Mouse (Mus musculus) yolk sac, embryonic 10.5 days (tissue): Measurements from ENCODE around the gene Rpf2.
A peak's percentile ranks its signal among the peaks of the same experiment; 100 is the strongest.

Experiments used
- DNase-seq: peaks from one replicate; pipeline ENCODE4 v3.0.0-alpha.2; 2017; ENCODE audit warnings: low spot score

Rpf2 gene

GRCm38 (mm10) chr10:40246374-40247165, at the start of gene Rpf2:
TSS of gene Rpf2 (minus strand) at chr10:40247036.
- DNase-seq: peak; percentile 88

GRCm38 (mm10) chr10:40292640-40293039, 45.8 kb upstream of the Rpf2 start:
- no peak for DNase-seq

GRCm38 (mm10) chr10:40286767-40287166, 39.9 kb upstream of the Rpf2 start:
- DNase-seq: no peak

GRCm38 (mm10) chr10:40285571-40285970, 38.7 kb upstream of the Rpf2 start:
- no peak for DNase-seq

DNA sequence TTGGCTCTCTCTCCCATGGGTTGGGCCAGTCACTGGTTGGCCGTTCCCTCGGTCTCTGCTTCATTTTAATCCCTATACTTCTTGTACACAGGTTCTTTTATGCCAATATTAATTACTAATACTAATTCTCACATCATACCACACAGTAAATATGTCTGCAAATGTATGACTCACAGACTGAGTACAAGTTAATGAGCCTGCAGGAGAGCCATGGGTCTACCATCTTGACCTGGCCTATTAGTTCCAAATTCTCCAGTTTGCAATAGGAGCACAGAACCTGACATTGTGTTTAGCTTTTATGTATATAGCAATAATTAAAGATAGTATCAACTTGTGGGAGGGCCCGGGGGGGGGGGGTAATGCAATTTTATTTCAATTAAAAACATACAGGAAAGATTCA, 38.2 kb upstream of the Rpf2 start:
- DNase-seq: no peak

DNA sequence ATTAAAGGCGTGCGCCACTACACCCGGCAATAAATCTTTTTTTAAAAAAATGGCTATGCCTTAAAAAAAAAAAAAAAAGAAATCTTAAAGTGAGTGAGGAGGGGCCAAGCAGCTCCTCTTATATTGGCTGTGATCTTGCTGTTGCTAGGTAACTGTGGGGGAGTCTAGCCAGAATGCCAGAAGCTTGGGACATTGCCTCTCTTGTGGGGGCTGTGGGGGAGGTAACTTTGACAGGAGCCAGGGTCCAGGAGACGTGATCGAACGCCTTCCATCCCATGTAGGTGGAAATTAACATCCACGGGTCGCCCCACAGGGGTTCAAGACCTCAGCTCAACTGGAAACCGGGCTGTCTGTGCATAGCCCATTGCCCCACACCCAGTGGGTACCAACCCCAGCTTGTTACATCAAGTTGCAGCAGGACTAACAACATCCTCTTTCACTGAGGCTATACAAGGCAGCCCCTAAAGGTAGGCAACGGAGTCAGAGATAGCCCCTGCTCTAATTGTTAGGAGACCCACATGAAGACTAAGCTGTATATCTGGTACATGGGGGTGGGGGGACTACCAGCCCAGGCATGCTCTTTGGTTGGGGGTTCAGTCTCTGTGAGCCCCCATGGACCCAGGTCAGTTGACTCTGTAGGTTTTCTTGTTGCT, 37.5 kb upstream of the Rpf2 start:
- DNase-seq: no peak

GRCm38 (mm10) chr10:40283636-40284035, 36.8 kb upstream of the Rpf2 start:
- no peak for DNase-seq

DNA sequence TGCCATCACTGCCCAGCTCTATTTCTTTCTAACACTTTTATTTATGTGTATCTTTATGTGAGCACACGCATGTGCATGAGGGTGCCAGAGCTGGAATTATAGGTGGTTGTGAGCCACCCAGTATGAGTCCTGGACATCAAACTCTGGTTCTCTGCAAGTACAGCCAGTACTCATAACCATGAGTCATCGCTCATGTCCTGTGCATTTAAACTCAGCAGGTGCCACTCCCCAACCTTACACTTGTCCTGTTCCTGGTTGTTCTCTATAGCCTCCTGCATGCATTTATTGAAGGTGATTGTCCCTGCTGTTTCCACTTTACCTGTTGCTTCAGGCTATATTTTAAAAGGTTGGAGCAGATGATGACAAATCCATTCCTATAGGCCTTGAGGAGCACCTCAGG, 34.7 kb upstream of the Rpf2 start:
- DNase-seq: no peak

DNA sequence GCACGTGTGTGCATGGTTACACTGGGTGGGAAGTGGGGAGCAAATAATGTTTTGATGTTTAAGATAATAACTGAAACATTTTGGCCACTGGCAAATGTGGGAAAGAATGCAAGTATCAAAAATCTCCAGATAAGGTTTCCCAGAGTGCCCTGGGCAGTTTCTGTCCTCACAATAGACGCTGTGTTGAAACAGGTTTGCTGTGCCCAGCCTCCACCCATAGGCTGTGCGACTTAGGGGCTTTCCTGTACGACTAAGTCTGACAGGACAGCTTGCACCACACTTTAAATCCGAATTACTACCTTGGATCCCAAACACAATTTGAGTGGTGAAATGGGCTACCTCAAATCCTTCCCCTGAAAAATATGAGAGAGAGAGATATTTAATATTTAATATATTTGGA, 31.5 kb upstream of the Rpf2 start:
- no peak for DNase-seq

DNA sequence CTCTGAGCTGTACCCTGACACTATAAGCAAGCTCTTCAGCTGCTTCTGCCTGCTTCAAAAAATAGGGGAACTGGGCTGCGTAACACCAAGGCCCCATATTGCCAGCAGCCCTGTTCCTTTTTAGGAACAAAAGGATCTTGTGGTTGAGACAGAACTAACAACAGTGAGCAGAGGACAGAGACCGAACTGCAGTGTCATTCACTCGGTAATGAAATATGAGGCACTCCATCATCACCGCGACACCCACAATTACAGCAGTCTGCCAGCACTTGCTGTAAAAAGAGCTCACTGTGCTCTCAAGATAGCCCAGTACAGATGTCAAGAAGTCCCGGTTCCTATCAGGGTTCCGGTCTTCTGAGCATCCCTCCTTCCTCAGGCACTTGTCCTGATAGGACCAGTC, 29.2 kb upstream of the Rpf2 start:
- no peak for DNase-seq

DNA sequence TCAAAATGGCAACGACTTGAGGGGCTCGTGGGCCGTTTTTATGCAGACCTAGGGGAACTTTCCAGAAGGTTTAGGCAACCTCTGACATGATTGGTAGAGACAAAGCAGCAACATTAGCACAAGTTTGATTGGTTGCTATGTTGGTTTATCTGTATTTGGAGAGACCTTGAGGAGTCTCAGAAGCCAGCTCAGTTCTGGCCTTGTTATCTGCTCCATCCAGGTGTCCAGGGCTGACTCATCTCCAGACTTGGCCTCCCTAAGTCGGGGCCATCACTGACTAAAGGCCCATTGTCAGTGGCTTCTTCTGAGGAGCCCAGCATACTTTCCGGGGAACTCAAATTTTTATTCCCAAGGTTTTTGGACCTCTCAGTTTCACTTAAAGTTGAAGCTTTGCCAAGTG, 27.1 kb upstream of the Rpf2 start:
- no peak for DNase-seq

- DNase-seq: no peak
These were observed 24.4 kb upstream of the Rpf2 start for GRCm38 (mm10) chr10:40271216-40271615.

DNA sequence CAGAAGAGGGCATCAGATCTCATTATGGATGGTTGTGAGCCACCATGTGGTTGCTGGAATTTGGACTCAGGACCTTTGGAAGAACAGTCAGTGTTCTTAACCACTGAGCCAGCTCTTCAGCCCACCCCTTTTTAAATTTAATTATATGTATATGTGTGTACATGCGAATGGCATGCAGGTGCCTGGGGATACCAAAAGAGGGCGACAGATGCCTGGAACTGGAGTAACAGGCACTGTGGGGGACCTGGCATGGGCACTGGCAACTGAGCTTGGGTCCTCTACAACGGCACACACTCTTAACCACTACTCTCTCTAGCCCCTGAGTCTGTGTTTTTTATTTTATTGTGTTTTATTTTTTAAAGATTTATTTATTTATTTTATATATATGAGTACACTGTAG, 18.1 kb upstream of the Rpf2 start:
- no peak for DNase-seq

GRCm38 (mm10) chr10:40263691-40264090, 16.9 kb upstream of the Rpf2 start:
- no peak for DNase-seq

DNA sequence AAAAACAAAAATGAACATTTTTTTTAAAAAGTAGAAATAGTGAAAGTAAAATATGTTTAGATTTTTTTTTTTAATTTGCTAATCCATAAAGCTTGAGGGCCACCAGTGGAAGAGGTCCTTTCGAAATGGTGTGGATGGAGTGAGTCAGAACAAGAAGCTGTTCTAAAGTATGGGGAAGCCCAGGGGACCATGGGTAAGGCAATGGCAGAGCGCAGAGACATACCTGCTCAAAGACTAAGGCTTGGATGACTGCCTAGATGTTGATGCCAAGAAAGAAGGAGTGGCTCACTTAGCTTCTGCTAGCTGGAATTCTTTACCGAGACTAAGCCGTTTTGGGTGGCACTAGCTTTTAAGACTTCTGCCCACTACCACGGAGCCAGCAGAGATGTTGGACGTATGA, 15.4 kb upstream of the Rpf2 start:
- DNase-seq: no peak

DNA sequence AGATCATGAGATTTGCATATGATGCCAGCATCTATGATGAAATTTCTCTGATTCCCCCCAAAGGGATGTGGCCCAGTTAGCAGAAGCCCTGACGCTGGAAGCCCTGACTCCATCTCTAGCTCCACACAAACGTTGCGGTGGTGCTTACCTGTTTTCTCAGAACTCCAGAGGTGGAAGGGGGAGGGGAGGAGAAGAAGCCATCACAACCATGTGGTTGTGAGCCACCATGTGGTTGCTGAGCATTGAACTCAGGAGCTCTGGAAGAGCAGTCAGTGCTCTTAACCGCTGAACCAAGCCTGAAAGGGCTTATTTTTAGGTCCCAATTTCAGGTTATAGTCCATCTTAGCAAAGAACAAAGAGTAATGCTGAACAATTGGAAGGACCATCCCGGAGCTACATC, 13.5 kb upstream of the Rpf2 start:
- no peak for DNase-seq

DNA sequence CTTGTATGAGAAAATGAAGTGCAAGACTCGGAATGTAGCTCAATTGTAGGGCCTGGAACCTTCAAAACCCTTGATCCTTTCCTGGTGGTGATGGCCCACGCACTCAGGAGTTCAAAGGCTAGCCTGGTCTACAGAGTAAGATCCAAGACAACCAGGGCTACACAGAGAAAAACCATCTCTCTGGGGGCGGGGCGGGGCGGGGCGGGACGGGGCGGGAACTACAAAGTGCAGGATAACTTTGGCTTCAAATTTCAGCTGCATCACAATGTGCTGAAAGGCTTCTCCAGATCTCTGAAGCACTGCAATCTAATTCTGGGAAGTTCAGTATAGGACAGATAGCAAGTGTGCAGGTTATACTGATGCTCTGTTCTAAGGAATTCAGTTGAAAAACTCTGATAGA, 12.7 kb upstream of the Rpf2 start:
- DNase-seq: no peak

GRCm38 (mm10) chr10:40258976-40259375, 12.1 kb upstream of the Rpf2 start:
- no peak for DNase-seq

DNA sequence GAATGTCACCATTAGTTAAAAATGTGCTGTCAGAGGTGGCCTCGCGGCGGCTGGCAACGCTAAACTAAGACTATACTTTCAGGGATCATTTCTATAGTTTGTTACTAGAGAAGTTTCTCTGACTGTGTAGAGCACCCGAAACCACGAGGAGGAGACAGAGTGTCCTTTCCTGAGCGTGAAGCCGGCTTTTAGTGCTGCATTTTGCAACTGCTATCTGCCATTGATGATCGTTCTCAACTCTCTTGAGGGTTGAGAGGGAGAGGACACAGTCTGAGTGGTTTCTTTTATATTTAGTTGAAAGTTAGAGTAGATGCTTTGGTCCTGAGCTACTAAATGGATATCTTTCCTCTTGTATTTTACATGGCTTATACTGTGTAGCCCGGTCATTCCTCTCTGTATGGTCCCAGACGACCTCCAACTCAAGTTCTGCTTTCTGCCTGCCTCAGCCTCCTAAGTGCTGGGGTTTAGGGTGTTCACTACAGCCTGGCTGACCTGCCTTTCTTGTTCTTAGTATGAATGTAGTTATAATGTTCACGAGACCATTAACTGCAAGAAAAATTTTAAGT, 11.6 kb upstream of the Rpf2 start:
- DNase-seq: peak; percentile 95

DNA sequence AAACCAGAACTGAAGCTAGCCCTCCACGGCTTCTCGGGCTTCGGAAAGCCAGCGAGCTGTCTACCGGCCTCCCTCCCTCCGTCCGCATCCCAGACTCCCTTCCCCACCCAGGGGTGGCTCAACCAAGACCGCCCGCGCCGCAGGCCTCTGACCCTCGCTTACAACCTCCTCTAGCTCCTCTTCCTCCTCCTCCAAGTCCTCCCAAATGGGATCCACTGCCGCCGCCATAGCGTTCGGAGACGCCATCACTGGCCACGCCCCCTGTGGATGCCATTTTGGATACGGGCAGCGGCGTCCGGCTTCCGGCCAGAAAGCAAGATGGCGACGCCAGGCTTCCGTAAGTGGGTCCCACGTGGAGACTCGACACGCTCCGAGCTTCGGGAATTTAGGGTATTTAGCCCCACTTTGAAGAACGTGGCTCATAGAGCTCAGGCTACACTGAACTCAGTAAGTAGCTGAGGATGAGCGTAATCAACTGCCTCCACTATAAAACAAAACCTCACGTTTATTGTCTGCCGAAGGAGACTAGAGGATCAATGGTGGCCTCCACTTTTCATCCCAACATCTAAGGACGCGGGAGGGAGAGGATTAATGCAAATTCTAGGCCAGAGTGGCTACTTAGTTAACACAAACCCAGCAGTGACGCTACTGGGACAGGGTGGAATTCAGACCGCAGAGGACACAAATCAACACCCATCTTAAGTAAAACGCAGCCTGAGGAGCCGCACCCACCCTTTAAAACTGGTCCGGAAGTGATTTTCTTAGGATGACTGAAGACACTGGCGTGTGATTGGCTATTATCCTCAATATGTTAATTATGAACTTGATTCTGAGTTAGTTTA, 10.8 kb upstream of the Rpf2 start, which contains the start of gene Gtf3c6:
TSS of gene Gtf3c6 (minus strand) at position 695 of the 842 bp plus-strand sequence.
- peak; percentile 92 for DNase-seq

DNA sequence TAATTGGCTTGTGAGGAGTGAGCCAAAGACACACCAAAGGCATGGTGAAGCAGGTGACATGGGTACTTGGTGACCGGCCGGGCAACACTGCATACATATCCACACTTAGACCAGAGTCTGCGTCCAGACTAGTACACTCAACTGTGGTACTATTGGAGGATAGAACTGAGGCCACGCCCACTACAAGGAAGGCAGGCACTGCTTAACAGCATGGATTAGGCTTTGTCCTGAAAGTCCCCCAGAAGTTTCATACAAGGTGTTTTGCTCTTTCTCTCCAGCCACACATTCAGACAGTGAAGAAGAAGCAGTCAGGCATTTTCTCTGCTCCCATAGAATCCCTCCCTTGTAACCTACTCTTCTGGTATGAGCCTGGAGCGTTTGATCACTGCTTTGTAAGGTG, 9.9 kb upstream of the Rpf2 start:
- peak; percentile 80 for DNase-seq

GRCm38 (mm10) chr10:40250969-40251368, 4.1 kb upstream of the Rpf2 start:
- DNase-seq: no peak
